Mouse (Mus musculus): ENCODE results near the gene Capn10. TPM values are rescaled to one million over a fixed set of nuclear protein-coding genes. Genes with fewer than 3 reads are reported as not detected.

The Capn10 gene
- polyA plus RNA-seq, 1 experiment from 2014 or later = 37.2 TPM

DNA sequence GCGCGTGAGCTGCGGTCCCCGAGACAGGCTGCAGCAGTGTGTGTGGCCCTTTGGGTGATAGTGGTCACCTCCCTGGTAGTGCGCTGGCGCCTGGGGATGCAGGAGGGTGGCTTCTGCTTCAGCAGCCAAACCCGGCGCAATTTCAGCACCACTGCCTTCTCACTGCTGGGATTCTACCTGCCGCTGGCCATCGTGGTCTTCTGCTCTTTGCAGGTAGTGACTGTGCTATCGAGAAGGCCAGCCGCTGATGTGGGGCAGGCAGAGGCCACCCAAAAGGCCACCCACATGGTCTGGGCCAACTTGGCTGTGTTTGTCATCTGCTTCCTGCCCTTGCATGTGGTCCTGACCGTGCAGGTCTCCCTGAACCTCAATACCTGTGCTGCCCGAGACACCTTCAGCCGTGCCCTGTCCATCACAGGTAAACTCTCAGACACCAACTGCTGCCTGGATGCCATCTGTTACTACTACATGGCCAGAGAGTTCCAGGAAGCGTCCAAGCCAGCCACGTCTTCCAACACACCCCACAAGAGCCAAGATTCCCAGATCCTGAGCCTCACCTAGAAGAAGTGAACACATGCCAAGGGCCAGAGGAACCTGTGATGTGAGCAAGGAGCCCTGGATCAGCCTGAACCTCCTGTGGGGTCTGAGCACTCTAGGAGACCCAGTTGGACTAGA lies 48.9 kb downstream of the Capn10 start:
- H3K27me3 ChIP-seq = 0 out of 2 replicates have a peak, but pooled peaks cover 9% of the 10 kb centered on the region
- no peak for ATAC-seq (replicated peaks; ENCODE audit: low FRiP score)
- no peak overlapping the region for H3K4me2 ChIP-seq
- H3K9me3 ChIP-seq (replicated peaks) = no peaks in the 10 kb centered on the region
- no peaks in the 10 kb centered on the region for H3K36me3 ChIP-seq
- 91% methylated on average over 17 of the region's 17 CpGs for WGBS
- H3K4me1 ChIP-seq = peaks cover 15% of the 10 kb centered on the region; the same call in 1 of the 2 replicates
- no peak overlapping the region for H3K9ac ChIP-seq
- no peak overlapping the region for H3K27ac ChIP-seq
- no peak overlapping the region for H3K4me3 ChIP-seq (replicated peaks)

DNA sequence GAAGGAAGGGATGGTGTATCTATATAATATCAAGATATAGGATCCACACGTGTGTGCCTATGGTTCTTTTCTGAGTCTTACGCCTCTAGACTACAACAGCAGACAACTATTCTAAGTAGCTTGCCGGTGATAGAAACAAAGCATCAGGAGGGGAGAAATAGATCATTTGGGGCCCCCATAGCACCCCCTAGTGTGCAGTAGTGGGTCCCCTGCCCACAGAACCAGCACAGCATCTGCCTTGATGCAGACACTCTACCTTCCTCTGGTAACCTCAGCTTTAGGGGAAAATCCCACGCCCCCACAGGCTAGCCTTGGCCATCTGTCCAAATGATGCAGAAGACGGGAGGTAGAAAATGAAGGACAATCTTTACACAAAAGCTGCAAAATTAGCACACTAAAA lies 50.8 kb downstream of the Capn10 start:
- Histone ChIP-seq H3K27me3 (no peaks in the 10 kb centered on the region), H3K36me3 (no peaks in the 10 kb centered on the region), H3K9ac (no peak overlapping the region), H3K27ac (no peak overlapping the region), H3K4me2 (no peak overlapping the region), H3K4me1 (0 out of 2 replicates have a peak, but pooled peaks cover 6% of the 10 kb centered on the region), H3K9me3 (replicated peaks) (no peaks in the 10 kb centered on the region), H3K4me3 (replicated peaks) (no peak overlapping the region)
- 87% methylated on average over 5 of the region's 5 CpGs for WGBS
- ATAC-seq (replicated peaks; ENCODE audit: low FRiP score) = no peak

DNA sequence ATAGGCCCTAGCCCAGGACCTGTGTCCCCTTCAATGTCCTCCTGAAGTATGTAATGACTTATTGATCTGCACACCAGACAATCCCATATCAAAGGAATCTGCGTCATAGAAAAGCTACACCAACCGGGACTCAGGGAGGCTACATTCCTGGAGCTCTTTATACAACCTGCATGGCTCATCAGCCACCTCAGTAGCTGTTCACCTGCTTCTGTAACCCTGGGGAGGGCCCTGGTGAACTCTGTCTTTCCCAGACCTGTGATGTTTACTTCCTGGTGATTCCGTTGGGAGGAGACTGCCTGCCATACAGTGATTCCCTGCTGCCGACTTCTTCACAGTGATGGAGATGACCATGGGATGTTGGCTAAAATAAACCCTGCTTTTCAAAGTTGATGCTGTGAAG lies 54.7 kb downstream of the Capn10 start:
- Histone ChIP-seq H3K27ac (no peak overlapping the region), H3K9me3 (replicated peaks) (no peaks in the 10 kb centered on the region), H3K4me1 (no peaks in the 10 kb centered on the region), H3K4me2 (no peak overlapping the region), H3K9ac (no peak overlapping the region), H3K27me3 (no peaks in the 10 kb centered on the region), H3K36me3 (no peaks in the 10 kb centered on the region), H3K4me3 (replicated peaks) (no peak overlapping the region)
- 76% methylated on average over 4 of the region's 4 CpGs for WGBS
- ATAC-seq (replicated peaks; ENCODE audit: low FRiP score) = no peak

DNA sequence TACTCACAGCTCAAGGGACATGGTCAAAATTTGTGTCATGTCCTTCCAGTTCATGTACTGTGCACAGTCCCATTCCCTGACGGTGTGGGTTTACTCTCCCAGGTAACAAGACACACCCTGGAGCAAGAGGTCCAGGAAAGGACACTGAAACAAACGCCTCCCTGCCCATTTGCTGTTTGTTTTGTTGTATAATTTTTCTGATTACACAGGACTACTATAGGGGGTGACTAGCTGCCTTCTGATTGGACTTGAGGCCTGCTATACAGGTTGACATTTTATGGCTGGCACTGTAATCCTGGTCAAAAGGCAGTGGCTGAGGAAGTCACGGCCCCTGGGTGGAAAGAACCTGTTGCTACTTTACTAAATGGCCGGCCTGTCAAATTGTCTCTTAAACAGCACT lies 55.7 kb downstream of the Capn10 start:
- Histone ChIP-seq H3K4me2 (no peak overlapping the region), H3K27me3 (no peaks in the 10 kb centered on the region), H3K36me3 (no peaks in the 10 kb centered on the region), H3K9ac (no peak overlapping the region), H3K4me3 (replicated peaks) (no peak overlapping the region), H3K4me1 (no peaks in the 10 kb centered on the region), H3K27ac (no peak overlapping the region), H3K9me3 (replicated peaks) (no peaks in the 10 kb centered on the region)
- 42% methylated on average over 4 of the region's 4 CpGs for WGBS
- ATAC-seq (replicated peaks; ENCODE audit: low FRiP score) = no peak

DNA sequence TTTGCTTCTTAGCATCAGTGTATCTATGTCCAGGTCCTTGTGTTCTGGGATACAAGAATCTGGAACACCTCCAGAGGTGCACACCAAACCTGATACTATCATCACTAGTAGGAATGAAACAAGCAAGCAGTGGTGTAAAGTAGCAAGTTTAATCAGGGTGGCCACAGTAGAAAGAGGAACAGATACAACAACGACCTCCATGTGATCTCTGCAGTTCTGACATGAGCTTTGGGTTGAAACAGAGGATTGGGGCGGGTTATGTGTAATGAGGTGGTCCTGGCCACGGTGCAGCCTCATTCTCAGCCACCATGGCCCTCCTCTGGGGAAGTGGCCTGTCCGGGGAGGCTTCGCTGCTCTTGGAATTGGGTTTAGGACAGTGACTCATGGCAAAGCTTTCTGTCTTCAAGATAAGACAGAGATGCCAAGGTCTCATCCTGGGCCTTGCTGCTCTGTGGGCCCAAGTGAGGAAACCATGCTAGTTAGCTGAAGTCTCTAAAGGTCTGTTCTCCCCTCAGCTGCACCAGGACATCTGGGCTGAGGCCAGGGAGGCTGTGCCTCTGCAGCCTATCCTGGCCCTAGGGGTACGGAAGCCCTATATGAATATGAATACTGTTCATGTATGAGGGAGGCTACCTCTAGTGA lies 58.2 kb downstream of the Capn10 start:
- Histone ChIP-seq H3K4me2 (no peak overlapping the region), H3K27ac (no peak overlapping the region), H3K27me3 (no peaks in the 10 kb centered on the region), H3K36me3 (no peaks in the 10 kb centered on the region), H3K9me3 (replicated peaks) (no peaks in the 10 kb centered on the region), H3K9ac (no peak overlapping the region), H3K4me1 (no peaks in the 10 kb centered on the region), H3K4me3 (replicated peaks) (no peak overlapping the region)
- WGBS = 78% methylated on average over 6 of the region's 6 CpGs
- ATAC-seq (replicated peaks; ENCODE audit: low FRiP score) = no peak

DNA sequence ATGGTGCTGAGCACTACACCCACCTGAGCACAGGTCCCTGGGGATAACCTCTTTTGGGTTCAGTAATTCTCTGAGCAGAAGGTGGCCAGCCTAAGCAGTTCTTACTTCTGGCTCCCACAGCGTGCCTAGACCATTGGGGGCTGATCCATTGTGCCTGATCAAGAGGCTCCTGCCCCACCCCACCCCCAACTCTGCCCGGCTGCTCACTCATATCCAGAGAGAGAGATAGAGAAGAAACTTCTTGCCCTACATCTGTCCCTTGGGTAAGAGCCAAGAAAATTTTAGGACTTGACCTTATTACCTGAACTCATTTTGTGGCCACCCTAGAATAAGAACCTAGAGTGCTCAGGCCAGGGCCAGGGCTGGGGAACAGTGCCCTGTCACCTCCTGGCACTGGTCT lies 58.7 kb downstream of the Capn10 start:
- Histone ChIP-seq H3K4me1 (no peaks in the 10 kb centered on the region), H3K9ac (no peak overlapping the region), H3K27ac (no peak overlapping the region), H3K4me3 (replicated peaks) (no peak overlapping the region), H3K9me3 (replicated peaks) (no peaks in the 10 kb centered on the region), H3K27me3 (no peaks in the 10 kb centered on the region), H3K36me3 (no peaks in the 10 kb centered on the region), H3K4me2 (no peak overlapping the region)
- no peak for ATAC-seq (replicated peaks; ENCODE audit: low FRiP score)
- 76% methylated on average over 2 of the region's 2 CpGs for WGBS

Other genes starting within 250 kb of the Capn10 start
- 60.0 and 60.2 TPM in 2 replicates for gene Gpc1, start 102.7 kb upstream of the Capn10 start, polyA plus RNA-seq (2015; fragmentation: Nextera tagmentation; extraction: Ambion mirVana)
- gene Ankmy1, start 31.5 kb upstream of the Capn10 start, polyA plus RNA-seq (2015; fragmentation: Nextera tagmentation; extraction: Ambion mirVana) = 0.43 and 0.54 TPM in 2 replicates
- 12.2 and 14.7 TPM in 2 replicates for gene Dusp28, start 27.4 kb upstream of the Capn10 start, polyA plus RNA-seq (2015; fragmentation: Nextera tagmentation; extraction: Ambion mirVana)
- 32.6 and 37.9 TPM in 2 replicates for gene Rnpepl1, start 23.6 kb upstream of the Capn10 start, polyA plus RNA-seq (2015; fragmentation: Nextera tagmentation; extraction: Ambion mirVana)
- gene Gpr35, start 16.5 kb downstream of the Capn10 start, polyA plus RNA-seq (2015; fragmentation: Nextera tagmentation; extraction: Ambion mirVana) = 0.55 and 0.56 TPM in 2 replicates
- not detected in 2 replicates for gene Aqp12, start 72.0 kb downstream of the Capn10 start, polyA plus RNA-seq (2015; fragmentation: Nextera tagmentation; extraction: Ambion mirVana)
- 7.0 and 10.0 TPM in 2 replicates for gene Kif1a, start 167.6 kb downstream of the Capn10 start, polyA plus RNA-seq (2015; fragmentation: Nextera tagmentation; extraction: Ambion mirVana)
- 0.38 TPM in 1 of 2 replicates, not detected in the other for gene Agxt, start 200.9 kb downstream of the Capn10 start, polyA plus RNA-seq (2015; fragmentation: Nextera tagmentation; extraction: Ambion mirVana)
- gene 2310007B03Rik, start 226.6 kb downstream of the Capn10 start, polyA plus RNA-seq (2015; fragmentation: Nextera tagmentation; extraction: Ambion mirVana) = 1.2 and 1.4 TPM in 2 replicates
- 0.19 and 0.25 TPM in 2 replicates for gene Crocc2, start 234.3 kb downstream of the Capn10 start, polyA plus RNA-seq (2015; fragmentation: Nextera tagmentation; extraction: Ambion mirVana)